Mouse (Mus musculus): Measurements from ENCODE around the gene Ndufaf7. TPM values are rescaled to one million over a fixed set of nuclear protein-coding genes. Genes with fewer than 3 reads are reported as not detected.
A peak's percentile ranks its signal among the peaks of the same experiment; 100 is the strongest.

The Ndufaf7 gene
- polyA plus RNA-seq, 1 experiment from 2014 or later: 40.6 TPM

GRCm38 (mm10) chr17:78903158-78903557, 33.8 kb upstream of the Ndufaf7 start:
- DNase-seq (ENCODE audit: low spot score): no peak
- Histone ChIP-seq H3K27me3 (ENCODE audit: control insufficient read depth, insufficient read depth, low read length) (no peaks in the 10 kb centered on the region), H3K36me3 (ENCODE audit: control insufficient read depth, insufficient read depth, low read length) (no peaks in the 10 kb centered on the region), H3K9ac (ENCODE audit: low read length) (no peak overlapping the region), H3K9me3 (ENCODE audit: control insufficient read depth, low read length) (no peaks in the 10 kb centered on the region), H3K4me1 (replicated peaks; ENCODE audit: control insufficient read depth, insufficient read depth) (no peaks in the 10 kb centered on the region), H3K27ac (replicated peaks) (no peak overlapping the region), H3K4me3 (ENCODE audit: low read depth, low read length) (no peak overlapping the region), H3K4me2 (replicated peaks; ENCODE audit: low read depth) (no peak overlapping the region)
- no peak for TF ChIP-seq EP300 (optimal IDR thresholded peaks at IDR 0.05)
- TF ChIP-seq CTCF (IDR thresholded peaks at IDR 0.05; ENCODE audit: low read depth): no peak
- 71% methylated on average over 2 of the region's 2 CpGs for WGBS
- no peak for ATAC-seq (ENCODE audit: low FRiP score, low TSS enrichment)

GRCm38 (mm10) chr17:78906892-78907291, 30.0 kb upstream of the Ndufaf7 start, which contains the start of gene Sult6b1:
TSS of gene Sult6b1 (minus strand) at chr17:78906992.
- H3K9me3 ChIP-seq (ENCODE audit: control insufficient read depth, low read length): no peaks in the 10 kb centered on the region
- DNase-seq (ENCODE audit: low spot score) (no peak), ATAC-seq (ENCODE audit: low FRiP score, low TSS enrichment) (no peak)
- TF ChIP-seq CTCF (IDR thresholded peaks at IDR 0.05; ENCODE audit: low read depth): no peak
- no peak for TF ChIP-seq EP300 (optimal IDR thresholded peaks at IDR 0.05)
- no peaks in the 10 kb centered on the region for H3K27me3 ChIP-seq (ENCODE audit: control insufficient read depth, insufficient read depth, low read length)
- H3K9ac ChIP-seq (ENCODE audit: low read length): no peak within 1 kb of the TSS
- 80% methylated on average over 5 of the region's 5 CpGs for WGBS
- H3K4me1 ChIP-seq (replicated peaks; ENCODE audit: control insufficient read depth, insufficient read depth): no peaks in the 10 kb centered on the region
- H3K36me3 ChIP-seq (ENCODE audit: control insufficient read depth, insufficient read depth, low read length): no peaks in the 10 kb centered on the region
- no peak within 1 kb of the TSS for H3K4me3 ChIP-seq (ENCODE audit: low read depth, low read length)
- H3K27ac ChIP-seq (replicated peaks): no peak within 1 kb of the TSS
- H3K4me2 ChIP-seq (replicated peaks; ENCODE audit: low read depth): no peak within 1 kb of the TSS

GRCm38 (mm10) chr17:78909374-78909773, 27.6 kb upstream of the Ndufaf7 start:
- ATAC-seq (ENCODE audit: low FRiP score, low TSS enrichment): no peak
- H3K27me3 ChIP-seq (ENCODE audit: control insufficient read depth, insufficient read depth, low read length): no peaks in the 10 kb centered on the region
- no peaks in the 10 kb centered on the region for H3K9me3 ChIP-seq (ENCODE audit: control insufficient read depth, low read length)
- H3K4me1 ChIP-seq (replicated peaks; ENCODE audit: control insufficient read depth, insufficient read depth): no peaks in the 10 kb centered on the region
- H3K36me3 ChIP-seq (ENCODE audit: control insufficient read depth, insufficient read depth, low read length): no peaks in the 10 kb centered on the region
- WGBS: 67% methylated on average over 2 of the region's 2 CpGs
- no peak overlapping the region for H3K4me3 ChIP-seq (ENCODE audit: low read depth, low read length)
- DNase-seq (ENCODE audit: low spot score): no peak
- TF ChIP-seq EP300 (optimal IDR thresholded peaks at IDR 0.05): no peak
- no peak for TF ChIP-seq CTCF (IDR thresholded peaks at IDR 0.05; ENCODE audit: low read depth)
- H3K4me2 ChIP-seq (replicated peaks; ENCODE audit: low read depth): no peak overlapping the region
- no peak overlapping the region for H3K9ac ChIP-seq (ENCODE audit: low read length)
- H3K27ac ChIP-seq (replicated peaks): no peak overlapping the region

- Histone ChIP-seq H3K4me3 (ENCODE audit: low read depth, low read length) (peak overlapping the region; percentile 8; the same call in 1 of the 2 replicates), H3K27ac (replicated peaks) (no peak overlapping the region), H3K9me3 (ENCODE audit: control insufficient read depth, low read length) (no peaks in the 10 kb centered on the region), H3K4me2 (replicated peaks; ENCODE audit: low read depth) (peak overlapping the region; percentile 33), H3K4me1 (replicated peaks; ENCODE audit: control insufficient read depth, insufficient read depth) (no peaks in the 10 kb centered on the region; the same call in 1 of the 2 replicates), H3K9ac (ENCODE audit: low read length) (no peak overlapping the region), H3K36me3 (ENCODE audit: control insufficient read depth, insufficient read depth, low read length) (no peaks in the 10 kb centered on the region), H3K27me3 (ENCODE audit: control insufficient read depth, insufficient read depth, low read length) (no peaks in the 10 kb centered on the region)
- TF ChIP-seq EP300 (optimal IDR thresholded peaks at IDR 0.05): no peak
- no peak for TF ChIP-seq CTCF (IDR thresholded peaks at IDR 0.05; ENCODE audit: low read depth)
- ATAC-seq (ENCODE audit: low FRiP score, low TSS enrichment) (no peak; the same call in 1 of the 2 replicates), DNase-seq (ENCODE audit: low spot score) (no peak)
- WGBS: 28% methylated on average over 6 of the region's 6 CpGs
These were observed 24.1 kb upstream of the Ndufaf7 start for GRCm38 (mm10) chr17:78912861-78913281.

GRCm38 (mm10) chr17:78913921-78914320, 23.0 kb upstream of the Ndufaf7 start:
- H3K27me3 ChIP-seq (ENCODE audit: control insufficient read depth, insufficient read depth, low read length): no peaks in the 10 kb centered on the region
- no peaks in the 10 kb centered on the region for H3K9me3 ChIP-seq (ENCODE audit: control insufficient read depth, low read length)
- no peaks in the 10 kb centered on the region; the same call in 1 of the 2 replicates for H3K4me1 ChIP-seq (replicated peaks; ENCODE audit: control insufficient read depth, insufficient read depth)
- H3K27ac ChIP-seq (replicated peaks): no peak overlapping the region
- no peak overlapping the region for H3K4me3 ChIP-seq (ENCODE audit: low read depth, low read length)
- no peak overlapping the region for H3K4me2 ChIP-seq (replicated peaks; ENCODE audit: low read depth)
- 70% methylated on average over 3 of the region's 3 CpGs for WGBS
- H3K9ac ChIP-seq (ENCODE audit: low read length): no peak overlapping the region
- H3K36me3 ChIP-seq (ENCODE audit: control insufficient read depth, insufficient read depth, low read length): no peaks in the 10 kb centered on the region
- DNase-seq (ENCODE audit: low spot score): no peak
- no peak for TF ChIP-seq EP300 (optimal IDR thresholded peaks at IDR 0.05)
- no peak for TF ChIP-seq CTCF (IDR thresholded peaks at IDR 0.05; ENCODE audit: low read depth)
- ATAC-seq (ENCODE audit: low FRiP score, low TSS enrichment): no peak

- H3K4me3 ChIP-seq (ENCODE audit: low read depth, low read length): peak overlapping the region; percentile 59
- no peaks in the 10 kb centered on the region; the same call in 1 of the 2 replicates for H3K4me1 ChIP-seq (replicated peaks; ENCODE audit: control insufficient read depth, insufficient read depth)
- no peaks in the 10 kb centered on the region for H3K27me3 ChIP-seq (ENCODE audit: control insufficient read depth, insufficient read depth, low read length)
- no peak for ATAC-seq (ENCODE audit: low FRiP score, low TSS enrichment)
- no peak for DNase-seq (ENCODE audit: low spot score)
- H3K9ac ChIP-seq (ENCODE audit: low read length): peak overlapping the region; percentile 80; the same call in 1 of the 2 replicates
- peak overlapping the region; percentile 69 for H3K4me2 ChIP-seq (replicated peaks; ENCODE audit: low read depth)
- no peak for TF ChIP-seq EP300 (optimal IDR thresholded peaks at IDR 0.05)
- TF ChIP-seq CTCF (IDR thresholded peaks at IDR 0.05; ENCODE audit: low read depth): no peak
- no peaks in the 10 kb centered on the region for H3K9me3 ChIP-seq (ENCODE audit: control insufficient read depth, low read length)
- H3K27ac ChIP-seq (replicated peaks): peak overlapping the region; percentile 90
- WGBS: 45% methylated on average over 6 of the region's 6 CpGs
- H3K36me3 ChIP-seq (ENCODE audit: control insufficient read depth, insufficient read depth, low read length): 0 out of 2 replicates have a peak, but pooled peaks cover 3% of the 10 kb centered on the region
These were observed 21.2 kb upstream of the Ndufaf7 start for GRCm38 (mm10) chr17:78915772-78916171.
